Mouse (Mus musculus) stomach, postnatal 0 days (tissue): Measurements from ENCODE around the gene Aif1l. TPM values are rescaled to one million over a fixed set of nuclear protein-coding genes. Genes with fewer than 3 reads are reported as not detected.

Experiments used
- ATAC-seq: fragments of 200-750 bp; cut with Nextera tagmentation; 2 replicates; pipeline ENCODE4 v1.8.0; 2017; ENCODE audit not compliant: low FRiP score, low TSS enrichment
- DNase-seq: peaks from one replicate; pipeline ENCODE4 v3.0.0-alpha.2; 2016; ENCODE audit warnings: low spot score
- H3K27ac ChIP-seq: fragments of 300-500 bp; sonication (generic); replicated peaks from 2 replicates; pipeline ENCODE4 v1.5.1; 2014; ENCODE audit warnings: mild to moderate bottlenecking, control low read depth
- H3K27me3 ChIP-seq: fragments of 300-500 bp; sonication (generic); 2 replicates; pipeline ENCODE4 v1.6.1; 2014; ENCODE audit warnings: low read length; ENCODE audit not compliant: control insufficient read depth, insufficient read depth
- H3K36me3 ChIP-seq: fragments of 300-500 bp; sonication (generic); 2 replicates; pipeline ENCODE4 v1.6.1; 2014; ENCODE audit warnings: low read length, mixed read lengths; ENCODE audit not compliant: control insufficient read depth, insufficient read depth
- H3K4me1 ChIP-seq: fragments of 300-500 bp; sonication (generic); replicated peaks from 2 replicates; pipeline ENCODE4 v1.6.1; 2014; ENCODE audit warnings: antibody characterized with exemption; ENCODE audit not compliant: control insufficient read depth, insufficient read depth
- H3K4me2 ChIP-seq: fragments of 300-500 bp; sonication (generic); replicated peaks from 2 replicates; pipeline ENCODE4 v1.6.1; 2014; ENCODE audit warnings: low read depth, mild to moderate bottlenecking, control low read depth, moderate library complexity
- H3K4me3 ChIP-seq: fragments of 300-500 bp; sonication (generic); 2 replicates; pipeline ENCODE4 v1.5.1; 2014; ENCODE audit warnings: low read depth, low read length, control low read depth
- H3K9ac ChIP-seq: fragments of 300-500 bp; sonication (generic); 2 replicates; pipeline ENCODE4 v1.6.1; 2014; ENCODE audit warnings: mild to moderate bottlenecking, low read length, control low read depth, mixed read lengths
- H3K9me3 ChIP-seq: fragments of 300-500 bp; sonication (generic); 2 replicates; pipeline ENCODE4 v1.6.1; 2016; ENCODE audit warnings: low read length; ENCODE audit not compliant: control insufficient read depth
- CTCF ChIP-seq: IDR thresholded peaks from 2 replicates; pipeline ENCODE4 v1.5.1; 2016; ENCODE audit warnings: antibody characterized with exemption, low read depth, mild to moderate bottlenecking, moderate library complexity
- EP300 ChIP-seq: optimal IDR thresholded peaks from 2 replicates; pipeline ENCODE3; 2016; ENCODE audit warnings: antibody characterized with exemption
- WGBS: fragments of 180-500 bp; shearing (Covaris S2); extraction: QIAGEN DNeasy Blood & Tissue Kit; methylation state at CpG from one replicate; pipeline ENCODE4 v1.1.7; 2014; 5-methylcytosine and 5-hydroxymethylcytosine counted together
- polyA plus RNA-seq: library from polyadenylated mRNA; unstranded; fragments of >200 nt; fragmentation: Nextera tagmentation; extraction: Ambion mirVana; gene quantifications from 2 replicates; pipeline ENCODE4 v1.2.1, GENCODE M21; 2015

The Aif1l gene
- polyA plus RNA-seq, 1 experiment from 2014 or later: 47.7 TPM

- Histone ChIP-seq H3K27me3 (no peaks in the 10 kb centered on the region), H3K9ac (no peak overlapping the region), H3K9me3 (no peaks in the 10 kb centered on the region), H3K27ac (no peak overlapping the region), H3K4me1 (0 out of 2 replicates have a peak, but pooled peaks cover 3% of the 10 kb centered on the region), H3K36me3 (no peaks in the 10 kb centered on the region), H3K4me3 (no peak overlapping the region), H3K4me2 (no peak overlapping the region)
- DNase-seq (no peak), ATAC-seq (no peak)
- WGBS: 79% methylated on average over 10 of the region's 10 CpGs
- no peak for TF ChIP-seq EP300
- no peak for TF ChIP-seq CTCF
Measured at GRCm38 (mm10) chr2:31952236-31952635, 2.3 kb downstream of the Aif1l start.

- DNase-seq (no peak), ATAC-seq (no peak)
- Histone ChIP-seq H3K4me1 (0 out of 2 replicates have a peak, but pooled peaks cover 3% of the 10 kb centered on the region), H3K27ac (no peak overlapping the region), H3K36me3 (no peaks in the 10 kb centered on the region), H3K9ac (no peak overlapping the region), H3K4me3 (no peak overlapping the region), H3K27me3 (no peaks in the 10 kb centered on the region), H3K4me2 (no peak overlapping the region), H3K9me3 (no peaks in the 10 kb centered on the region)
- no peak for TF ChIP-seq CTCF
- TF ChIP-seq EP300: no peak
- WGBS: 88% methylated on average over 3 of the region's 3 CpGs
Measured at GRCm38 (mm10) chr2:31952725-31953124, 2.8 kb downstream of the Aif1l start.

- ATAC-seq: no peak
- TF ChIP-seq CTCF (no peak), EP300 (no peak)
- H3K9me3 ChIP-seq: no peaks in the 10 kb centered on the region
- no peaks in the 10 kb centered on the region for H3K27me3 ChIP-seq
- no peak overlapping the region for H3K9ac ChIP-seq
- H3K27ac ChIP-seq: no peak overlapping the region
- H3K36me3 ChIP-seq: no peaks in the 10 kb centered on the region
- 0 out of 2 replicates have a peak, but pooled peaks cover 3% of the 10 kb centered on the region for H3K4me1 ChIP-seq
- no peak overlapping the region for H3K4me3 ChIP-seq
- WGBS: 68% methylated on average over 8 of the region's 8 CpGs
- no peak for DNase-seq
- H3K4me2 ChIP-seq: no peak overlapping the region
Measured at GRCm38 (mm10) chr2:31953687-31954086, 3.7 kb downstream of the Aif1l start.

GRCm38 (mm10) chr2:31954779-31955181 is 4.8 kb downstream of the Aif1l start:
- H3K27ac ChIP-seq: no peak overlapping the region
- no peak overlapping the region for H3K4me3 ChIP-seq
- no peaks in the 10 kb centered on the region for H3K27me3 ChIP-seq
- no peak for ATAC-seq
- WGBS: 81% methylated on average over 9 of the region's 9 CpGs
- no peak for TF ChIP-seq CTCF
- no peak for TF ChIP-seq EP300
- DNase-seq: no peak
- no peaks in the 10 kb centered on the region for H3K9me3 ChIP-seq
- H3K4me2 ChIP-seq: no peak overlapping the region
- H3K4me1 ChIP-seq: 0 out of 2 replicates have a peak, but pooled peaks cover 3% of the 10 kb centered on the region
- H3K36me3 ChIP-seq: no peaks in the 10 kb centered on the region
- no peak overlapping the region for H3K9ac ChIP-seq

- H3K4me3 ChIP-seq: no peak overlapping the region
- 85% methylated on average over 5 of the region's 5 CpGs for WGBS
- DNase-seq: no peak
- H3K9ac ChIP-seq: no peak overlapping the region
- no peaks in the 10 kb centered on the region for H3K36me3 ChIP-seq
- ATAC-seq: no peak
- no peak for TF ChIP-seq CTCF
- H3K4me2 ChIP-seq: no peak overlapping the region
- H3K4me1 ChIP-seq: no peaks in the 10 kb centered on the region
- H3K9me3 ChIP-seq: no peaks in the 10 kb centered on the region
- H3K27me3 ChIP-seq: no peaks in the 10 kb centered on the region
- no peak overlapping the region for H3K27ac ChIP-seq
Measured at GRCm38 (mm10) chr2:31955686-31956085, 5.7 kb downstream of the Aif1l start.

GRCm38 (mm10) chr2:31957211-31957610 is 7.3 kb downstream of the Aif1l start:
- no peak for DNase-seq
- Histone ChIP-seq H3K4me2 (no peak overlapping the region), H3K9ac (no peak overlapping the region), H3K27ac (no peak overlapping the region), H3K4me3 (no peak overlapping the region), H3K9me3 (no peaks in the 10 kb centered on the region), H3K27me3 (no peaks in the 10 kb centered on the region), H3K4me1 (no peaks in the 10 kb centered on the region), H3K36me3 (no peaks in the 10 kb centered on the region)
- 85% methylated on average over 10 of the region's 10 CpGs for WGBS
- TF ChIP-seq CTCF: no peak
- TF ChIP-seq EP300: no peak
- no peak for ATAC-seq
